Mouse (Mus musculus): ENCODE results near the gene Mpp5. TPM values are rescaled to one million over a fixed set of nuclear protein-coding genes. Genes with fewer than 3 reads are reported as not detected.

Mpp5 gene
- polyA plus RNA-seq, 1 experiment from 2014 or later, result 14.8 TPM

GRCm38 (mm10) chr12:78861496-78862253, 113.0 kb downstream of the Mpp5 start, which contains the start of the genes Atp6v1d and Eif2s1:
Atp6v1d (minus strand) TSS chr12:78861638.
Eif2s1 (plus strand) TSS chr12:78861819.
- H3K4me3 ChIP-seq, result peak within 1 kb of the TSS; percentile 95
- 0% methylated on average over 55 of the region's 55 CpGs for WGBS
- no peaks in the 10 kb centered on the region for H3K9me3 ChIP-seq
- H3K4me2 ChIP-seq, result peak within 1 kb of the TSS; percentile 93
- peak within 1 kb of the TSS; percentile 81 for H3K9ac ChIP-seq
- peak; percentile 100 for ATAC-seq (replicated peaks)
- H3K27ac ChIP-seq, result peak within 1 kb of the TSS; percentile 90
- peaks cover 36% of the 10 kb centered on the region for H3K4me1 ChIP-seq
- H3K36me3 ChIP-seq (replicated peaks), result no peaks in the 10 kb centered on the region; the same call in 1 of the 2 replicates
- no peaks in the 10 kb centered on the region for H3K27me3 ChIP-seq (replicated peaks)

GRCm38 (mm10) chr12:78862254-78862730, 113.6 kb downstream of the Mpp5 start:
- WGBS, result under 1% methylated on average over 22 of the region's 22 CpGs
- ATAC-seq (replicated peaks), result no peak
- H3K27me3 ChIP-seq (replicated peaks), result no peaks in the 10 kb centered on the region
- peak overlapping the region; percentile 90 for H3K27ac ChIP-seq
- H3K4me2 ChIP-seq, result peak overlapping the region; percentile 57
- H3K4me3 ChIP-seq, result peak overlapping the region; percentile 95
- peak overlapping the region; percentile 81 for H3K9ac ChIP-seq
- H3K4me1 ChIP-seq, result peaks cover 36% of the 10 kb centered on the region
- no peaks in the 10 kb centered on the region for H3K9me3 ChIP-seq
- H3K36me3 ChIP-seq (replicated peaks), result 0 out of 2 replicates have a peak, but pooled peaks cover under 1% of the 10 kb centered on the region

- H3K4me2 ChIP-seq, result no peak overlapping the region
- H3K4me1 ChIP-seq, result peaks cover 18% of the 10 kb centered on the region
- no peak overlapping the region for H3K9ac ChIP-seq
- H3K4me3 ChIP-seq, result no peak overlapping the region
- H3K9me3 ChIP-seq, result no peaks in the 10 kb centered on the region
- H3K36me3 ChIP-seq (replicated peaks), result 0 out of 2 replicates have a peak, but pooled peaks cover 11% of the 10 kb centered on the region
- H3K27me3 ChIP-seq (replicated peaks), result no peaks in the 10 kb centered on the region
- ATAC-seq (replicated peaks), result no peak
- WGBS, result 100% methylated on average over 1 of the region's 1 CpGs
- H3K27ac ChIP-seq, result no peak overlapping the region
Observed at GRCm38 (mm10) chr12:78865434-78865833, 116.7 kb downstream of the Mpp5 start.

- no peak for ATAC-seq (replicated peaks)
- Histone ChIP-seq H3K4me2 (no peak overlapping the region), H3K27ac (no peak overlapping the region), H3K36me3 (replicated peaks) (peaks cover 11% of the 10 kb centered on the region; the same call in 1 of the 2 replicates), H3K4me1 (peaks cover 6% of the 10 kb centered on the region), H3K27me3 (replicated peaks) (no peaks in the 10 kb centered on the region), H3K9me3 (no peaks in the 10 kb centered on the region), H3K4me3 (no peak overlapping the region), H3K9ac (no peak overlapping the region)
- 91% methylated on average over 1 of the region's 1 CpGs for WGBS
Observed at GRCm38 (mm10) chr12:78868115-78868514, 119.4 kb downstream of the Mpp5 start.

- Histone ChIP-seq H3K27me3 (replicated peaks) (no peaks in the 10 kb centered on the region), H3K9ac (no peak overlapping the region), H3K36me3 (replicated peaks) (peaks cover 26% of the 10 kb centered on the region), H3K9me3 (no peaks in the 10 kb centered on the region), H3K27ac (no peak overlapping the region), H3K4me2 (no peak overlapping the region), H3K4me3 (no peak overlapping the region), H3K4me1 (no peaks in the 10 kb centered on the region)
- ATAC-seq (replicated peaks), result no peak
- 95% methylated on average over 3 of the region's 3 CpGs for WGBS
Observed at GRCm38 (mm10) chr12:78874581-78874980, 125.9 kb downstream of the Mpp5 start.

GRCm38 (mm10) chr12:78890062-78890461, 141.4 kb downstream of the Mpp5 start:
- no peaks in the 10 kb centered on the region for H3K27me3 ChIP-seq (replicated peaks)
- H3K4me1 ChIP-seq, result no peaks in the 10 kb centered on the region
- WGBS, result 68% methylated on average over 1 of the region's 1 CpGs
- no peak overlapping the region for H3K27ac ChIP-seq
- H3K4me3 ChIP-seq, result no peak overlapping the region
- no peaks in the 10 kb centered on the region; the same call in 1 of the 2 replicates for H3K36me3 ChIP-seq (replicated peaks)
- H3K9me3 ChIP-seq, result no peaks in the 10 kb centered on the region
- ATAC-seq (replicated peaks), result no peak
- H3K4me2 ChIP-seq, result no peak overlapping the region
- H3K9ac ChIP-seq, result no peak overlapping the region

Other genes with a start within 250 kb of the Mpp5 start
- 0.64 and 1.1 TPM in 2 replicates for gene Fam71d, start 57.4 kb upstream of the Mpp5 start, polyA plus RNA-seq (2015; fragmentation: Nextera tagmentation; extraction: Ambion mirVana)
- gene Atp6v1d, start 112.7 kb downstream of the Mpp5 start, polyA plus RNA-seq (2015; fragmentation: Nextera tagmentation; extraction: Ambion mirVana), result 105 and 121 TPM in 2 replicates
- gene Eif2s1, start 112.9 kb downstream of the Mpp5 start, polyA plus RNA-seq (2015; fragmentation: Nextera tagmentation; extraction: Ambion mirVana), result 132 and 135 TPM in 2 replicates
- gene Plek2, start 158.1 kb downstream of the Mpp5 start, polyA plus RNA-seq (2015; fragmentation: Nextera tagmentation; extraction: Ambion mirVana), result 1.5 and 2.0 TPM in 2 replicates